Mouse (Mus musculus): ENCODE results near the gene Slc25a26. TPM values are rescaled to one million over a fixed set of nuclear protein-coding genes. Genes with fewer than 3 reads are reported as not detected.

Slc25a26 gene
- polyA plus RNA-seq, 1 experiment from 2014 or later, result 7.2 TPM

GRCm38 (mm10) chr6:94645723-94646122, 145.6 kb downstream of the Slc25a26 start:
- H3K4me2 ChIP-seq (replicated peaks), result no peak overlapping the region
- H3K4me1 ChIP-seq, result peaks cover 62% of the 10 kb centered on the region
- no peak overlapping the region for H3K9ac ChIP-seq
- no peak overlapping the region for H3K27ac ChIP-seq
- no peak overlapping the region for H3K4me3 ChIP-seq
- H3K9me3 ChIP-seq, result no peaks in the 10 kb centered on the region
- WGBS, result 39% methylated on average over 4 of the region's 4 CpGs
- no peaks in the 10 kb centered on the region for H3K36me3 ChIP-seq
- no peak for ATAC-seq (ENCODE audit: insufficient number of reproducible peaks, insufficient read depth, low FRiP score, low TSS enrichment)
- H3K27me3 ChIP-seq, result no peaks in the 10 kb centered on the region

- no peak overlapping the region for H3K4me3 ChIP-seq
- 0 out of 2 replicates have a peak, but pooled peaks cover under 1% of the 10 kb centered on the region for H3K36me3 ChIP-seq
- H3K27me3 ChIP-seq, result no peaks in the 10 kb centered on the region
- 49% methylated on average over 6 of the region's 6 CpGs for WGBS
- peaks cover 59% of the 10 kb centered on the region for H3K4me1 ChIP-seq
- H3K9ac ChIP-seq, result no peak overlapping the region
- no peak for ATAC-seq (ENCODE audit: insufficient number of reproducible peaks, insufficient read depth, low FRiP score, low TSS enrichment)
- no peak overlapping the region for H3K4me2 ChIP-seq (replicated peaks)
- peak overlapping the region; percentile 77 for H3K27ac ChIP-seq
- no peaks in the 10 kb centered on the region for H3K9me3 ChIP-seq
Measured at GRCm38 (mm10) chr6:94646274-94646863, 146.2 kb downstream of the Slc25a26 start.

GRCm38 (mm10) chr6:94646902-94647301, 146.8 kb downstream of the Slc25a26 start:
- no peak for ATAC-seq (ENCODE audit: insufficient number of reproducible peaks, insufficient read depth, low FRiP score, low TSS enrichment)
- Histone ChIP-seq H3K9me3 (no peaks in the 10 kb centered on the region), H3K27ac (peak overlapping the region; percentile 77), H3K4me1 (peaks cover 59% of the 10 kb centered on the region), H3K27me3 (no peaks in the 10 kb centered on the region), H3K9ac (no peak overlapping the region), H3K4me2 (replicated peaks) (no peak overlapping the region), H3K4me3 (no peak overlapping the region), H3K36me3 (0 out of 2 replicates have a peak, but pooled peaks cover 3% of the 10 kb centered on the region)
- WGBS, result 54% methylated on average over 6 of the region's 6 CpGs

- H3K4me2 ChIP-seq (replicated peaks), result peak overlapping the region; percentile 37
- H3K9me3 ChIP-seq, result no peaks in the 10 kb centered on the region
- H3K4me3 ChIP-seq, result no peak overlapping the region
- H3K27ac ChIP-seq, result peak overlapping the region; percentile 77
- peak; percentile 81 for ATAC-seq (ENCODE audit: insufficient number of reproducible peaks, insufficient read depth, low FRiP score, low TSS enrichment)
- peaks cover 59% of the 10 kb centered on the region for H3K4me1 ChIP-seq
- no peak overlapping the region for H3K9ac ChIP-seq
- H3K36me3 ChIP-seq, result 0 out of 2 replicates have a peak, but pooled peaks cover 3% of the 10 kb centered on the region
- H3K27me3 ChIP-seq, result no peaks in the 10 kb centered on the region
- WGBS, result 2% methylated on average over 10 of the region's 10 CpGs
Measured at GRCm38 (mm10) chr6:94647574-94648430, 147.7 kb downstream of the Slc25a26 start.

- Histone ChIP-seq H3K4me3 (no peak overlapping the region), H3K27ac (peak overlapping the region; percentile 77), H3K9ac (no peak overlapping the region), H3K27me3 (no peaks in the 10 kb centered on the region), H3K4me1 (peaks cover 61% of the 10 kb centered on the region), H3K36me3 (0 out of 2 replicates have a peak, but pooled peaks cover 3% of the 10 kb centered on the region), H3K4me2 (replicated peaks) (peak overlapping the region; percentile 5; the same call in 1 of the 2 replicates), H3K9me3 (no peaks in the 10 kb centered on the region)
- WGBS, result 31% methylated on average over 4 of the region's 4 CpGs
- no peak for ATAC-seq (ENCODE audit: insufficient number of reproducible peaks, insufficient read depth, low FRiP score, low TSS enrichment)
Measured at GRCm38 (mm10) chr6:94648496-94648895, 148.4 kb downstream of the Slc25a26 start.

- H3K4me1 ChIP-seq, result peaks cover 59% of the 10 kb centered on the region
- H3K27ac ChIP-seq, result no peak overlapping the region
- no peak overlapping the region for H3K4me2 ChIP-seq (replicated peaks)
- no peak overlapping the region for H3K4me3 ChIP-seq
- ATAC-seq (ENCODE audit: insufficient number of reproducible peaks, insufficient read depth, low FRiP score, low TSS enrichment), result no peak
- H3K9ac ChIP-seq, result no peak overlapping the region
- 61% methylated on average over 1 of the region's 1 CpGs for WGBS
- H3K27me3 ChIP-seq, result no peaks in the 10 kb centered on the region
- H3K36me3 ChIP-seq, result 0 out of 2 replicates have a peak, but pooled peaks cover 3% of the 10 kb centered on the region
- H3K9me3 ChIP-seq, result no peaks in the 10 kb centered on the region
Measured at GRCm38 (mm10) chr6:94649637-94650036, 149.5 kb downstream of the Slc25a26 start.

- no peak for ATAC-seq (ENCODE audit: insufficient number of reproducible peaks, insufficient read depth, low FRiP score, low TSS enrichment)
Measured at GRCm38 (mm10) chr6:94651541-94651940, 151.4 kb downstream of the Slc25a26 start.

GRCm38 (mm10) chr6:94652659-94653213, 152.6 kb downstream of the Slc25a26 start:
- Histone ChIP-seq H3K4me3 (no peak overlapping the region), H3K27ac (no peak overlapping the region), H3K36me3 (0 out of 2 replicates have a peak, but pooled peaks cover 3% of the 10 kb centered on the region), H3K27me3 (no peaks in the 10 kb centered on the region), H3K9ac (no peak overlapping the region), H3K9me3 (no peaks in the 10 kb centered on the region), H3K4me2 (replicated peaks) (no peak overlapping the region), H3K4me1 (peaks cover 49% of the 10 kb centered on the region)
- no peak for ATAC-seq (ENCODE audit: insufficient number of reproducible peaks, insufficient read depth, low FRiP score, low TSS enrichment)
- WGBS, result 71% methylated on average over 6 of the region's 6 CpGs

More at GRCm38 (mm10) chr6:94651541-94651940, 151.4 kb downstream of the Slc25a26 start:
- H3K4me1 ChIP-seq, result peaks cover 54% of the 10 kb centered on the region
- H3K9ac ChIP-seq, result no peak overlapping the region
- no peak overlapping the region for H3K4me2 ChIP-seq (replicated peaks)
- no peak overlapping the region for H3K4me3 ChIP-seq
- 79% methylated on average over 17 of the region's 17 CpGs for WGBS
- H3K9me3 ChIP-seq, result no peaks in the 10 kb centered on the region
- H3K36me3 ChIP-seq, result 0 out of 2 replicates have a peak, but pooled peaks cover 3% of the 10 kb centered on the region
- H3K27me3 ChIP-seq, result no peaks in the 10 kb centered on the region
- no peak overlapping the region for H3K27ac ChIP-seq

- no peak overlapping the region for H3K4me3 ChIP-seq
- no peaks in the 10 kb centered on the region for H3K9me3 ChIP-seq
- 0 out of 2 replicates have a peak, but pooled peaks cover 3% of the 10 kb centered on the region for H3K36me3 ChIP-seq
- ATAC-seq (ENCODE audit: insufficient number of reproducible peaks, insufficient read depth, low FRiP score, low TSS enrichment), result no peak
- no peaks in the 10 kb centered on the region for H3K27me3 ChIP-seq
- no peak overlapping the region for H3K27ac ChIP-seq
- H3K9ac ChIP-seq, result no peak overlapping the region
- H3K4me1 ChIP-seq, result peaks cover 49% of the 10 kb centered on the region
- H3K4me2 ChIP-seq (replicated peaks), result no peak overlapping the region
- 70% methylated on average over 10 of the region's 10 CpGs for WGBS
Measured at GRCm38 (mm10) chr6:94653388-94654316, 153.5 kb downstream of the Slc25a26 start.

All from embryonic facial prominence, embryonic 12.5 days (tissue).